Mouse (Mus musculus) adrenal gland, adult 18-20 months (tissue): Measurements from ENCODE around the gene Fam204a. TPM values are rescaled to one million over a fixed set of nuclear protein-coding genes. Genes with fewer than 3 reads are reported as not detected.

Source experiments
- DNase-seq, 2 experiments: peaks; one replicate each; pipeline ENCODE4 v3.0.0; 2021 to 2022; ENCODE audit warnings: low spot score in 2 of 2
- long read RNA-seq, 2 experiments: library from polyadenylated mRNA; stranded (forward); transcript quantifications; one replicate each; pipeline ENCODE4 v2.0.0; 2021
- total RNA-seq, 2 experiments: library from RNA; stranded (reverse); gene quantifications; 1 replicate in 1 of 2; 2 replicates in 1 of 2; pipeline ENCODE4 v1.2.3; 2021

The Fam204a gene
- total RNA-seq: 10 to 100 TPM; 27.2 to 28.1 TPM
- long read RNA-seq, experiment 1, partial matches to known transcripts: 0 of 14 reads
- long read RNA-seq, experiment 1, other reads (novel, unspliced or antisense): 10 of 14 reads
- long read RNA-seq, experiment 2, full-length matches to known transcripts: 10 of 46 reads
- long read RNA-seq, experiment 2, partial matches to known transcripts: 3 of 46 reads
- long read RNA-seq, experiment 2, other reads (novel, unspliced or antisense): 33 of 46 reads

GRCm38 (mm10) chr19:60225899-60226844 is at the start of gene Fam204a:
Fam204a (minus strand) TSS chr19:60226701.
- DNase-seq: peak; percentile 93 to 95

DNA sequence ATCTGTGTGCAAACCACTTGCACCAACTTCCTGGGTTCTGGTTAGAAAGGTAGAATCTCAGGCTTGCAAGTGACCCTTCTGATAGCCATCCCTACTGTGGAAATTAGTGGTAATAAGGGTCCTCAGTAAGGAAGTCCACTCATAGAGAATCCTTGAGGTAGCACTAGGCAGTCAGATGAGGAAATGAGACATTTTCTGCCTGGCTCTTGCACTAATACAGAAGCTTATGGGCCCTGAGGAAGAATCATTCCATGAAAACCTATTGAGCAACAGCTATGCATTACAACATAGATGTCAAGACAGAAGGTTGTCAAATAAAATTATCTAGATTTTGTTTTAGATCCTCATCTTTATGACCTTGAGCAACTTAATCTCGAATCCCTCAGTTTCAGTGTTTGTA is 39.3 kb upstream of the Fam204a start:
- DNase-seq: no peak

GRCm38 (mm10) chr19:60260689-60261088 is 34.2 kb upstream of the Fam204a start:
- no peak for DNase-seq

GRCm38 (mm10) chr19:60252021-60252420 is 25.5 kb upstream of the Fam204a start:
- DNase-seq: no peak

- DNase-seq: no peak
Observed at GRCm38 (mm10) chr19:60251197-60251596, 24.7 kb upstream of the Fam204a start.

DNA sequence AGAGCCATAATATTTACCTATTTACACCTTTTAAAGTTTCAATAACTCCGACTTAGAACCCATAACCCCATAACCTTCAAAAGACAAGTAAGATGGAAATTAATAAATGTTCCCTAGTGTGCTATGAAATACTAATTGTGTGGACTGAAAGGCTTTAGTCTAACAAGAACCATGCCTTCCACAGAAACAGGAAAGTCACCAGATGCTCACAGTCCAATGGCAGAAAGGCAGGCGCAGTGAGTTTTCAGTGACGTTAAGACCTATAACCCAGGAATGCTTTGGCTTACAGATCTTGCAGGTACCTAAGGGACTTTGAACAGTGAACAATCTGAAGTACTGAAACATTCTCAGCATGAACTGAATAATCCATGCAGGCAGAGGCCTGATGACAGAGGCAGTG is 18.7 kb upstream of the Fam204a start:
- DNase-seq: no peak

GRCm38 (mm10) chr19:60242620-60243019 is 16.1 kb upstream of the Fam204a start:
- no peak for DNase-seq

GRCm38 (mm10) chr19:60241916-60242602 is 15.6 kb upstream of the Fam204a start:
- no peak for DNase-seq

DNA sequence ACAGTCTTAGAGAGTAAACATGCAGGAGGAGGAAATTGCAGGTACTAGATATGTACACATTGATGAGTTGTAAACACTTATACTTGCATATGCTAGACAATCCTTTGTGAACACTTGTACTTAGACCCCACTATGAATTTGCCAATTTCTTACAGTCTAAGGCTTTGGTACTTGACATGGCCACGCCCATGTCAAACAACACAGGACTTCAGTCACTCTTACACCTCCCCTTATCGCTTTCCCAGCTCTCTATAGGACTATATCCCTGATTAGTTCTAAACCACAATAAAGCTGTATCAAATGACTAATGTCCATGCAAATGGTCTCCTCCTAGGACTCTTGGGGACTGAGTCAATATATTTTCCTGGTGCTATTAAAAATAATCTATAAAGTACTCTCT is 5.0 kb upstream of the Fam204a start:
- DNase-seq: no peak

GRCm38 (mm10) chr19:60226845-60227235 is 339 bp upstream of the Fam204a start:
- no peak for DNase-seq

DNA sequence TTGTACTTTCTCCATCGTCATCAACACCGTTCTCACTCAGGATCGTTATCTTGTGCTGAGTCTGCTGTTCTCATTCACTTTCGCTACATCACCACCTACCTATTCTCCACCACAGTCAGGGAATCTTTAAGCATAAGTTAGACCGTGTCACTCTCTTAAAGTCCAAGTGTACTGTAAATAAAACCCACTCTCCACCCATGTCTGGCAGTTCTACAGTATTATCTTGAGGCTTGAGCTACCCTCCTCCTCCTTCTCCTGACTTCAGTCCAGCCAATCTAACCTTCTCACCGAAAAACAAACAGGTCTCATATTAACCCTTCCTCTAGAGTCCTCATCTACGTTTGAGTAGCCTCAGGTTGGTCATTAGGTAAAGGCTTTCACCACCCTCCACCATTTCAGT is 7.1 kb downstream of the Fam204a start:
- DNase-seq: no peak

- no peak for DNase-seq
Observed at GRCm38 (mm10) chr19:60217985-60218384, 8.5 kb downstream of the Fam204a start.

DNA sequence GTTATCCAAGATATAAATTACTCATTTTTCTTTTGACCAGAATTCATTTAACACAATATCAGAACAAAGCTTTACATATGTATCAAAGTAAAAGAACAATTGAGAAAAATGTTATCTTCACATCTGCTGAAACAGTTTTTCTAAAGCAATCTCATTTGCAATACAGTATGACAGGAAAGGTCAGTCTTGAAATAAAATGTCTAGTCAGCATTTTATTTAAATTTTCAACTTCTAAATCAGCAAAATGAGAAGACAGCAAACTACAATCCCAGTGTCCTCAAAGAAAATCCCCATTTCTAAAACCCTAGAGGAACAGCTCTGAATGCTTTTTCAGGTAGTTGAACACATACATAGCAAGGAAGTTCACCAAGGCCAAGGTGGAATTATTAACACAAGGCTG is 18.3 kb downstream of the Fam204a start:
- no peak for DNase-seq

GRCm38 (mm10) chr19:60204176-60204575 is 22.3 kb downstream of the Fam204a start:
- no peak for DNase-seq

- no peak for DNase-seq
Observed at GRCm38 (mm10) chr19:60200294-60200693, 26.2 kb downstream of the Fam204a start.

- DNase-seq: no peak
Observed at GRCm38 (mm10) chr19:60199152-60199551, 27.3 kb downstream of the Fam204a start.

GRCm38 (mm10) chr19:60192790-60193189 is 33.7 kb downstream of the Fam204a start:
- no peak for DNase-seq

DNA sequence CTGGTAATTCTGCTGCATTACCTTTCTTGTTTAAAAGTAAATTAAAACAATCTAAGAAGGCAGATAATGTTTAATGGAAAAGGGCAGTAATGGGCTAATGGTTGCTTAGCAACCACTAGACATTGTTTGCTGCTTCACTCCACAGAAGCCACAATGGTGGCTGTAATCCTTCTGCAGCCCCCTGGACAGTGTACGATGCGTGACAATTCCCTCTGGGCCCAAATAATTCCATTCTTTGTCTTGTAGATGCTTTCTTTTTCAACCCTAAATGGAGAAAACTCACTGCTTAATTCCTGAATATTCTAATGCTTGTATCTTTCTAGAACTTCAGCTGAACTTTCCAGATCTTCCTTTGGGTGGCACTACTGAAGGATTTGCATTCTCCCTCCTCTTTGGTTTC is 37.3 kb downstream of the Fam204a start:
- no peak for DNase-seq

GRCm38 (mm10) chr19:60182901-60183300 is 43.6 kb downstream of the Fam204a start:
- no peak for DNase-seq

DNA sequence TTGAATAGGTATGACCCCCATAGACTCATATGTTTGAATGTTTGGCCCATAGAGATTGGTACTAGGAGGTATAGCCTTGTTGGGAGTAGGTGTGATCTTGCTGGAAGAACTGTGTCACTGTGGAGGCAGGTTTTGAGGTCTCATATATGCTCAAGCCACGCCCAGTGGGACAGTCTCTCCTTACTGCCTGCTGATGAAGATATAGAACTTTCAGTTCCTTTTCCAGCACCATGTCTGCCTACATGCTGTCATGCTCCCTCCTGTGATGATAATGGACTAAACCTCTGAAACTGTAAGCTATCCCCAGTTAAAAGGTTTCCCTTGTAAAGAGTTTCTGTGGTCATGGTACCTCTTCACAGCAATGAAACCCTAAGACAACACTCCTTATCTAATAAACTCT is 44.3 kb downstream of the Fam204a start:
- DNase-seq: no peak

DNA sequence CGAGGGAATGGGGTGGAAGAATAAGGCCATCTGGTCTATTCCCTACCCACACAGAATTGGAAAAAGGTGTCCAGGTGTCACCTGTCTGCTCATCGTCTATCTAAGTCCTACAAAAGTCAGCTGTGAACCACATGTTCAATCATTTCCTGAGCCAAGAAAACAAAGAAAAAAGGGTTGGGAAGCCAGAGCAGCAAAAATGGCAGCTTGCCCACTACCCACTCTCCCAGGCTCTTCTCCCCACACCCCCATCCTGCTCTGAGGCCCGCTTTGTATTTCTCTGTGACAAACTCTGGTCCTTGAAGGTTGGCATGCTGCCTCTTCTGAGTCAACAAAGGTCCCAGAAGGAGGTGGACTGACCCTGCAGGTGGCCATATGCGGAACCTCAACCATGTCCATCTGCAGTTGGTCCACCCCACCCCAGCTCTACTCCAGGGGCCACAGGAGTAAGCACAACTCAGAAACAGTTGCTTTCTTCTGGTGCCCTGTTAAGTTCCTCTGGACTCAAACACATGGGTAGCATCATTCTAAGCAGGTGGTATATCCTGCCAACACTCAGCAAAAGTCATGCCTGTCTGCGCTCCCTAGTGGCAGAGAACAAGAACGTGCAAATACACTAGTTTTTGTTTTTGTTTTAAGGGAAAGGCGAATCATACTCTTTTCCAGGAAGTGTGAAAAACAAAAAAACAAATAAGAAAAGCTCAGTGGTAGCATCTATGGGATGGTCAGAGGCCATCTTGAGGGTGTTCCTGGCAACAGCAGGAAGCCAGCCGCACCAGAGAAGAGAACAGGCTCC is 47.5 kb downstream of the Fam204a start:
- no peak for DNase-seq
